Mouse (Mus musculus): ENCODE measurements at regions not wholly inside any gene's neighbourhood (a gene's known extent, or its start where the extent isn't known, plus 50 kb on each side); places are given as distances from the start of the nearest gene placed in this dataset.

DNA sequence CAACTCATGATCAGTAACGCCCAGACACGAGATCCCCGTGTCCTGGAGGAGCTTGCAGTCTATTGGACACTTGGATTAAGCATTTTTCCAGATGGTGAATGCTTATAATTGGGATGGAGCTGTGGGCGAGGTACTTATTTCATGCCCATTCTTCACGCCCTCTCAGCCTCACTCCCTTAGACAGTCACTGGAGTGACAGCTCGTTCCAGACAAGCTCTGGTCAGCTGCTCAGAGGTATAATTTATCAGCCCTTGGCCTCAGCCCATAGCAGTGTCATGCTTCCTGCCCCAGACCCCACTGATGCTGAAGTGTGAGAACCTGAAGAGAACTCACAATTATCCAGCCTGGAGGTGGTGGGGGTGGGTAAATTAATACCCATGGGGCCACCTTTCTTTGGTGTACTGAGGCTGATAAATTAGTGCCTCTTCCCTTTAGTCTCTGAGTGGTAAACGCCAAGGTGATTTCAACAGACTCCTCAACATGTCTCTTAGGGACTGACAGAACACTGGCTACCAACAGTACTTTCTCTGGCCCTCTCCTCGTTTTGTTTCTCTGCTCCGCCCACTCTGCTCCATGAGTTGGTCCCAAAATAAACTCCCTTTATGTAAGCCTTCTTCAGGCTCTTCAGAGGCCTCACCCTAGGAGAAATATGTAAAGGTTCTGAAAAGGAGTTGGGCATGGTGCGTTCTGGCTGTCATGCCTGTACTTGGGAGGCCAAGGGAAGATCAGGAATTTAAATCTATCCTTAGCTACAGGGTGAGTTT lies 97.6 kb upstream of the Frmd6 start:
- no peak for TF ChIP-seq CTCF (IDR thresholded peaks at IDR 0.05; ENCODE audit: insufficient read depth, low read length)
- TF ChIP-seq POLR2A (IDR thresholded peaks at IDR 0.05; ENCODE audit: borderline replicate concordance, extremely low read depth, low read depth, low read length) = no peak
